Mouse (Mus musculus): ENCODE measurements around the gene Dusp9.

Dusp9 gene

DNA sequence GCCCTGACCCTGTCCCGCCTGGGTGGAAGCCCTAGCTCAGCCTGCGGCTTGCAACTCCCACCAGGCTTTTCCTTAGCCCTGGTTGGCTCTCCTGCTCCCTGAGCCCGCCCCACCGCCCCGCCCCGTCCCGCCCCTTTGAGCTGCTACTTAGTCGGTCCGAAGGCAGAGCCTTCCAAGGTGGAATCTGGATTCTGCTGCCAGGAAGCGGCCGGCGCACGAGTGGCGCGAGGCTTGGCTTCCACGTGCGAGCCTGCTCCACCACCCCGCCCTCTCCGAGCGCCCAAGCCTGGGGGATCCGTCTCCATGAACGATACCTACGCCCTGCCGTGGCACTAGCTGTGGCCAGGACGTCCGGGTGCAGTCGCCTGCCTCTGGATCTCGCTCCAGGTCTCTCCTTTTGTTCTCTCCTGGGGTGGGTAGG, at the start of gene Dusp9:
Gene Dusp9, plus strand, starts transcription at position 165 of the 421 bp plus-strand sequence.
- peak; percentile 65 for DNase-seq (ENCODE audit: low spot score)

DNA sequence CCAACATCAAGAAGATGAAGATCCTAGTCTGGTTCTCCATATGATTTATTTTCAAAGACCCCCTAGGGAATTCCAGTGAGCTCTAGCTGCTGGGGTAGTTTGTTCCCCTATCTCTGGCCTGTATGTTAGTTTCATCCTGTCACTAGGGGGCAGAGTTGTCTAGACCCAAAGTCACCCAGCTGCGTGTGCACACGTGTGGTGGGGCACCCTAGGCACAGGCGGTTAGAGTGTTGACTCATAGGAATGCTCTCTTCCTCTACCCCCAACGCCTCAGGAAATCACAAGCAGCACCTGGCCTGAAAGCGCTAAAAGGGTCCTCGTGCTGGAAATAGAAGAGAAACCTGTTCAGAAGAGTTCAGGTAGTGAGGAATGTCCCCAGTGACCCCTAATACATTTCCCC, 46.0 kb upstream of the Dusp9 start:
- no peak for DNase-seq (ENCODE audit: low spot score)

DNA sequence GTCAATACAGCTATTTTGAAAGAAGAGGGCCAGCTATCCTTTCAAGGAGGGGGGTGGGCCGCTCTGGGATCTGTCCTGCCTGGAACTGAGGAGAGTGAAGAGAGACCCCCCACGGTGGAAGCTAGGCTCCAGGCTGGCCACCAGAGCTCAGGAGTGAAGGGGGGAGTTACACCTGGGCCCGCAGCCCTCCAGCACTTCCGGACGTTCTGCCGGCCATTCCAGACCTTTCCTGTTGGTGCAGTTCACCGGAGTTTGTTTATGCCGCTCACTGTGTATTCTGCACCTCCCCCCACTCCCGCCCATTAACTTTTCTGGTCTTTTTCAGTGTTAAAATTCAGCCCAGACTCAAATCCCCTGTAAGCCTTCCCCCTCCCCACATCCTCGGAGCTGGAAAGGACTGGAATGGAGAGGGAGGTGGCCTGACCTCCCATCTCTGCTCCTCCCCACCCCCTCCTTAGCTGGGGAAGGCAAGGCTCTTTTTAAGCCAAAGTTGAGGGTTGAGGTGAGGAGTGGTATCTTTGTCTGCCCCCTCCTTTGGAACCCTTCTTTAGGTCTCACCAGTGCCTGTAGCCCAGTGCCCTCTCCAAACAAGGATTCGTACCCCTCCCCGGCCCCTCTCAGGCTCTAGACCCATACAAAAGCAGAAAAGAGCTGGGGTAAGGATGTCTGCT, 44.6 kb upstream of the Dusp9 start:
- no peak for DNase-seq (ENCODE audit: low spot score)

DNA sequence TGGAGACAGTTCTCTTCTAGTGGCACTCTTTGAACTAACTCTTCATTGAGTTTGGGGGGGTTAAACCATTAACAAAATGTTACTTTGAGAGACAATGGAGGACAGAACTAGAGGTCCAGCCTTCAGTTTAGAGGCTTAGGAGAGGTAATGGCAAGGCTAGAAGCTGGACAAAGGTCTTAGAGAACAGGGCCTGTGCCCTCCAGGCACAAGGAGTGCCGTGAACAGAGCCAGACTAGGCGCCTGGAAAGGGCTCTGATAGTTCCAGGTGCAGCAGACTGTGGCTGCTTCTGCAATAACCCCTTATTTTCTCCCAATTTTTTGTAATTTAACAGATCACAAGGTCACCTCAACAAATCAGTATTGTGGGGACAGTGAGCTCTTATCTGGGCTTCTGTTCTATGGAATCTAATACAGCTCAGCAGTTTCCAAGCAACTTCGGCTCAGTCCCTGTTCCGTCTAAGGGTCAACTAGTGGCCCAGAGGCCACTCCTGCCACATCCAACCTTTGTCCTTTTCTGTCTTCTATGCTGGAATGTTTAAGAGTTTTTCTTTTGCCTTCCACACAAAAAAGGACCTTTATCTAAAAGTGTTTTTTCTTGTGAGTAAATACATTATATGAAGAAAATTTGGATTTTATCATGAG, 43.8 kb upstream of the Dusp9 start:
- DNase-seq (ENCODE audit: low spot score): no peak

DNA sequence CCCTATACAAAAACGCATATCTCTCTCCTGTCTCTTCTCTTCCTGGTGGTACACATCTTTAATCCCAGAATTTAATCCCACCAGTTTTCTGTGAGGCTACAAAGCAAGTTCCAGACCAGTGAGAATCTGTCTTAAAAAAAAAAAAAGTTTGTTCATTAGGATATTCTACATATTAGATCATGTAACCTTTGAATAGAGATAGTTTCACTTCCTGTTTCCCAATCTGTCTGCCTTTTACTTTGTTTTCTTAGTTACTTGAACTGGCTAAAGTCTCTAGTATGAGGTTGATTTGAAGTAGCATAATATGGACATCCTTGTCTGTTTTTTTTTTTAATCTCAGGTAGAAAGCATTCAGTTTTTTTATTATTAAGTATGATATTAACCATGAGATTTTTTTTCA, 37.8 kb upstream of the Dusp9 start:
- DNase-seq (ENCODE audit: low spot score): no peak

DNA sequence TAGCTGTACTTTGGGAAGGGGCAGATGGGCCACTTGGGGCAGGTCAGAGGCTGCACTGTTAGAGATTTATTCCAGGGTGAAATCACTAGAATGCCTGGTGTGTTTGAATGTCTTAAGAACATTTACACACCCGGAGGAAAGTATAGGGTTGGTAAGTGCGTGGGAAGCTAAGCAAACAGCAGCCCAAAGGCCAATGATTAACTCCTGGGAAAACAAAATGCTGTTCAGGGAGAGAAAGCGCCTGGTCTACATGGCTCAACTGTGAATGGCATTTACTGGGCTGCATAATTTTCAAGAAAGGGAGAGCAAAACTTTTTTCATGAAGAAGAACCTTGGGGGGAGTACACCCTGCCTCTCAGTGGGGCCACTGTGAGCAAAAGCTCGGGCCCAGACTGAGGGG, 25.6 kb upstream of the Dusp9 start:
- DNase-seq (ENCODE audit: low spot score): no peak

DNA sequence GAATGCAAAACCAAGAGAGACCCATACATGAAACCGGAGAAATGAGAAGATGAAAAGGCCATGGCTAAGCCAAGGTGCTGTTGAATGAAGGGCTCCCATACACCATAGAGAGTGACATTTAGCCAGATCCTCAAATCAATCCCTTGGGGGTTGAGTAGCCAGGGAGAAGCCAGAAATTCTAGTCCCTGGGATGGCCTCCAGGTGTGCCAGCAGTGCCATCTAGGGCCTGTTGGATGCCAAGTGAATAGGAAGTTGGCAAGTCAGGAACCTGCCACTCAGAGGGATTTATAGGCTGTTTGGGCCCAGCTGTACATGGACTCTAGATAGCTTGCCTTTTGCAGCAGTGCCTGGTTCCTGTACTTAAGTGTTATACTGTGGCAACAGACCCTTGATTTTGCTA, 23.3 kb upstream of the Dusp9 start:
- no peak for DNase-seq (ENCODE audit: low spot score)

DNA sequence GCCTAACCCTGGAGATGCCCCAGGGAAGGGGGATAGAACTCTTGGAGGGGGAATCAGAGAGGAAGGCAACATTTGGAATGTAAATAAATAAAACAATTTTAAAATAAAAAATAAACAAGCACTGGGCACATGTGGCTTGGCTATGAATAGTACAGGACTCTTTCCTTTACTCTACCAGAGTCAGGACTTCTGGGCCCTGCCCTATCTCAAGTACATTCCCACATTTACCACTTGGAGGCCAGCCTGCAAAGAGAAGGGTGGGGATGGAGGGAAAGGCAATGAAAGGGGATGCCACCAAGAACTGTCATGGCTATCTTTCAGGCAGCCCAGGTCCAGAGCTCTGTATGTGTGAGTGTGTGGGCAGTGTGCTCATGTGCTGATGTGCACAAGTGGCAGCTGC, 19.8 kb upstream of the Dusp9 start:
- DNase-seq (ENCODE audit: low spot score): no peak

DNA sequence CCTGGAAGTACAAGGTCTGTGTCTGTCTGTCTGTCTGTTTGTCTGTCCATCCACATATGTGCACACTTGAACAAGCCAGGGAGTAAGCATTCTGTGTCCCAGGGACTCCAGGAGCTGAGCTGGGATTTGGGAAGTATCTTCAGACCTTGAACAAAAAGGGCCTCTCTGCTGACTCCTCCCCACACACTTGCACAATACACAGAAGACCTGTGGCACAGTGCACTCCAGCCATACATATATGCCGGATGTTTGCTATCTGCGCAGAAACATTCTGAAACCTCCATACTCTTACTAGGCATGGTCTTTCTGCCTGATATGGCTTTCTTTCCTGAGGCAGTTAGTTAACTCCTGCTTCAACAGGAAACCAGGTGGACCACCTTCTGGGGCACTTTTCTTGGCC, 19.3 kb upstream of the Dusp9 start:
- no peak for DNase-seq (ENCODE audit: low spot score)

DNA sequence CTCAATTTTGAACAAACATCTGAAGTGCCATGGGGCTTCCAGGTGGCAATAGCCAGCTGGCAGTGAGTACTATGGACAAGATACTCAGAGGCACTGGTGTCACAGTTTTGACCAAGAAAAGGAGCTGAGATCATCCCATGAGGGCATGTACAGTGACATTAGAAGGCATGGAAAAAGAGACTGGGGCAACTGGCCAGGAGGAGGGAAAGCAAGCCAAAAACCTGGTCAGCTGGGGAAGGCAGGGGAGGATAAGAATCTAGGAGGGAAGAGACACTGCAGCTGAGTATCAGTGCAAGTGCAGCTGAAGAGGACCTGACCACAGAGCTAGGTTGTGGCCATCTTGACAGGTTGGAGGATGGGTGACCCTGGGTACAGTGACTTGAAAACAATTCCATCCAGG, 12.2 kb upstream of the Dusp9 start:
- DNase-seq (ENCODE audit: low spot score): no peak

DNA sequence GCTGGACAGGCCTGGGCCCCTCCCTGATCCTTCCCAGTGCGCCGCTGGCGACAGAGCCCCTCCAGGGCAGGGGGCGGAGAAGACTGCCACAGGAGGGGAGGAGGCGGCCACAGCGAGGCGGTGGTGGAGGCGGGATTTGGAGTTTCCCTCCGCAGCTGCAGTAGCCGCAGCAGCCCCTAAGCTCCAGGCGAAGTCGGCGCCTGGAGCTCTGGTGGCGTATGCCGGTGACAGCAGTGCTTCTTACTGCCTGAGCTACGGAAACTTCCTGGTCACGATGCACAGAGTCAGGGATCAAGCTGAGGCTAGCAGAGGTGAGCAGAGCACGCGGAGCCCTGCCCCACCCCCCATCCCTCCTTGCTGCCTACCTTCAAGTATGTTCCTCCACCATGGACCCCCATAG, 3.8 kb upstream of the Dusp9 start:
- DNase-seq (ENCODE audit: low spot score): no peak

DNA sequence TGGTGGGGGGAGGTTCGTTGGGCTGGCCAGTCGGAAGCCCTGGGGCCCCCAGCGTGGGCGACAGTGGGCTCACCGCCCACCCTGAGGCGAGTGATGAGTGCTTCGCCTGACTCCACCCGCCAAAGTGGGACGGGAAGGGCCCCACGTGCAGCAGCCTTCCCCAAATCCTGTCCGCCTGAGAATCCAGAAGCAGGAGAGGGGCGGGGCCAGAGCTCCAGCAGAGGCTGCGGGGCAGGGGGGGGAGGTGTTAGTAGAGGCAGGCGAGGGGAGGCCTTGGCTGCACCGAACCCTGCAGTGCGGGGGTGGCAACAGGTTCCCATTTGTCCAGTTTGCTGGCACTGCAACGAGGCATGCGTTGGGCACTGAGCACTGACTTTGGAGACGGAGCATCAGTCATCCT, 1.8 kb upstream of the Dusp9 start:
- DNase-seq (ENCODE audit: low spot score): no peak

DNA sequence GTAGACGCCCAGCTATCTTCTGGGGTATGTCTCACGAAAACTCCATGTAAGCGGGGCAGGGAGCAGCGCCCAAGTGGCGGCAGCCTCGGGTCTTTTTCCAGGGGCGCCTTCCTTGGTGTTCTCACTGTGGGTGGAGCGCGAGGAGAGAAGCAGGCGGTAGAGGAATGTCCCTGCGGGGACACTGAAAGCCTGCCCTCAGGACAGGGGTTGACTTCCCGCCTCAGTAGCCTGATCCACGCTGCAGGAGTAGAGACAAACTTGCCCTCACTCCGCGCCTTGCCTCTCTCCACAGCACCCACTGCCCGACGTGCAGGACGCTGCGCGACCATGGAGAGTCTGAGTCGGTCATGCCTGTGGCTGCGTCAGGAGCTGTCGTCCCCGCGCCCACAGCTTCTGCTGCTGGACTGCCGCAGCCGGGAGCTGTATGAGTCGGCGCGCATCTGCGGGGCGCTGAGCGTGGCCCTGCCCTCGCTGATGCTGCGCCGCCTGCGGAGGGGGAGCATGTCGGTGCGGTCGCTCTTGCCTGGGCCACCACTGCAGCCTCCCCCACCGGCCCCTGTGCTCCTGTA, 766 bp downstream of the Dusp9 start:
- peak; percentile 19 for DNase-seq (ENCODE audit: low spot score)

DNA sequence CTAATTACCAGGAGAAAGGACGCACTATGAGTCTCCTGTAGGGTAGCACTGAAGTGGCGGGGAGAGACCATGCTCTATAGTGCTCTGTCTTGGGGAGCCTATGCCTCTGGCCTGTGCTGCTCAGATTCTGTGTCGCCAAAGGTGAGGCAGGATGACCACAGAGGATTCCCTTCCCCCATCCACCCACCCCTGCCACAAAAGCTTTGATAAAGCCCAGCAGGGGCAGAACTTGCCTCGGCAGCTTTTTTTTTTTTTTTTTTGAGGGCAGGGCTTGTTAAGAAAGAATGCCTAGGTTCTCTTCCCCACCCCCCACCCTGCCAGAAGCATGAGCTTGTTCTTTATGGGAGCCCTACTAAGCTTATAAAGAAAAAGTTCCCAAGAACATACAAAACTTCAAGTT, 5.9 kb downstream of the Dusp9 start:
- no peak for DNase-seq (ENCODE audit: low spot score)

DNA sequence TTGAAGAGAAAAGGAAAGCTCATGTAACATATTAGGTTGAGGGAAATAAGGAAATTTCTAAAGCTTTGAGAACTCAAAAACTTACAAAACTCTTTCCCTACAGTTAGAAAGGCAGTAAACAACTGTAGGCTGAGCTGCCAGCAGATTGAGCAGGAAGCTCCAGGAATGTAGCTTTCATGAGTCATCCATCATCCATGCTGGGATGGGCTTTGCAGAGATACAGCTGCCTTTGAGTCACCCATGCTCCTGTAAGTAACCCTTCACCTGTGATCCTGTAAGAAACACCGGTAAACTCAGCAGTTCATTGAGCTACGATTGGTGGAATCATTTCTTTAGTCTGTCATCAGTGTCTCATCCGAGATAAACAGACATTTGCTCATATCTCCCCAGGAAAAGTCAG, 11.7 kb downstream of the Dusp9 start:
- no peak for DNase-seq (ENCODE audit: low spot score)

DNA sequence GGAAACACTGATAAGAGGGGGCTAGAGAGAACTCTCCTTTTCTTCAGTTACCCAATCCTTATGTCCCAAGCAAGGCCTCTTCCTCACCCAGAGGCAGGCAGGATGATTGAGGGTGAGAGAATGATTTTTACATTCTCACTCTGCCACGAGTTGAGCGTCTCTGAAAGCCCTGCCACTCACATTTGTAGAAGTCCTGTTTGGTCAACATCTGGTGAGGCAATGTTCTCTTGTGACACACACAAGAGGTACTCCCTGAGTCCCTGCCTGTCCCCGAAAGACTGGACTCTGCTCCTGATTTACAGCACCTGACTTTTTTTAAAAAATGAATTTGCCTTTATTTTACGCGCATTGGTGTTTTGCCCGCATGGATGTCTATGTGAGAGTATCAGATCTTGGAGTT, 14.2 kb downstream of the Dusp9 start:
- no peak for DNase-seq (ENCODE audit: low spot score)

DNA sequence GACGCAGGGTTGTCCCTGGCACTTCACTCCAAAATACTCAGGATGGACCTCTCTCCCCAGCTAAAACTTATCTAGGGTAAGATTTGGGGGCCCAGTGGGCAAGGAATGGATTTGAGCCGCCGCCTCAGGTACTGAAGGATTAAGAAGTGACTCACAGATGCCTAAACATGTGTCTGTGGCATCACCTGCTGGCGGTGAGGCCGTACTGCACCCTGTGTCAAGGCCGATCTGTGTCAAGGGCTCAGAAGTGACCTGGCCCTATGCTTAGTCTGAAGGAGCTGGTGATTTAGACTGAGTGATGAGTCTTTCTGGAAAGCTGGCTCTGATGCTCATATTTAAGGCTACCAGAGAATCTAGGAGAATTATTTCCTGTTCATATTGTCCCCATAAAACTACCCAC, 15.0 kb downstream of the Dusp9 start:
- DNase-seq (ENCODE audit: low spot score): peak; percentile 31

DNA sequence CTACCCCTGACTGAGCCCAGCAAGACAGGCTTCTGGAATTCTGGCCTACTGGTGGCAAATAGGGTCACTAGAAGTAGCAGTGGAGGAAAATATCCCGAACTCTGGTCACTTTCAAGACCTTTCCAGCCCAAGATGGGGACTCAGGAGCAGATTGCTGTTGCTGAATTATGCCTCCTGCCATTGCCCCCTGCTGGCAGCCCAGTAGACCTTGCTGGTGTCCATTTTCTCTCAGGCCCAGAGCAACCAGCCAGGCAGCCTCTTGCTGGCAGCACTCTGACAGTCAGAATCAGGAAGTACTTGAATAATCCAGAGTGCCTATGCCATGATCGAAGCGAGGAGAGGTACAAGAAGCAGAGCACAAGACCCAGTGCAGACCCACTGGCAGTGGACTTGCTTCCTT, 16.3 kb downstream of the Dusp9 start:
- no peak for DNase-seq (ENCODE audit: low spot score)

DNA sequence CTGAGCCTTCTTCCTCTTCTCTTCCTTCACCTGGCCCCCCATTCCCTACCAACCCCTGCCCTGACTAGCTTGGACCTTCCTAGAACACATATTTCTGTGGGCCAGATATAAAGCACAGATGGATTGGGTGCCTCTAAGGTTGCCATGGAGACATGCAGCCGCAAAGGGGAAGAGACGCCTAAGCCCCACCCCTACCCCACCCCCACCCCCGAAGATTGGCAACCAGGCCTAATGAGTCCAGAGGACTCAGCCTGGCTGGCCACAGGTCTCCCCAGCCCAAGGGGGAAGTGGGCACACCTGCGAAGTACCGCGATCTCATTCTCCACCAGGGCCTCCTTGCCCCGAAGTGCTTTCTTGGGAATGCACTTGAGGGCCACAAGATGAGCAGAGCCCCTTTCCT, 19.2 kb downstream of the Dusp9 start:
- DNase-seq (ENCODE audit: low spot score): no peak

DNA sequence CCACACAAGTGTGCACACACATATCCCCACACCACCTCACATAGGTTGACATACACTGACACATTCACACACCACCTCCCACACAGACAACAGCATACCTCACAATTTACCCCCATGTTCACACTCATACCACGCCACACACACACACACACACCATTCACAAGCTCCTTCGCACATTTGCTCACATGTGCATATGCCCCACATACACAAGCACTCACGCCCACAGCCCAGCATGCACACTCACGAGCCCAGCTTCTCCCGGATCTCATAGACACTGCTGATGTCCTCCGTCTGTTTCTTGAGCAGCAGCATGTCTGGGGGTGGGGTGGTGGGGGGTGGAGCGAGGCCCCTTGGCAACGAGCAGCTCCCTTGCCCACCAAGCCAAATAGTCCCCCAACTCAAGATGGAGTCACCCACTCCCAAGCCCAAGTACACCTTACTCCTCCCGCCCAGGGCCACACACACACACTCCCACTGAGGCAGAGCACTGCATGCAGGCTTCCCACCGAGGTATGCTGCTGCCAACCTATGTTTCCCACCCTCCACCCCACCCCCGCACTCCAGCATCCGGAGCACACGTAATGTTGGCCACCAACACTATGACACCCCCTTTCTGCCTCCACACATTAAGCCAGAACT, 19.8 kb downstream of the Dusp9 start:
- no peak for DNase-seq (ENCODE audit: low spot score)

DNA sequence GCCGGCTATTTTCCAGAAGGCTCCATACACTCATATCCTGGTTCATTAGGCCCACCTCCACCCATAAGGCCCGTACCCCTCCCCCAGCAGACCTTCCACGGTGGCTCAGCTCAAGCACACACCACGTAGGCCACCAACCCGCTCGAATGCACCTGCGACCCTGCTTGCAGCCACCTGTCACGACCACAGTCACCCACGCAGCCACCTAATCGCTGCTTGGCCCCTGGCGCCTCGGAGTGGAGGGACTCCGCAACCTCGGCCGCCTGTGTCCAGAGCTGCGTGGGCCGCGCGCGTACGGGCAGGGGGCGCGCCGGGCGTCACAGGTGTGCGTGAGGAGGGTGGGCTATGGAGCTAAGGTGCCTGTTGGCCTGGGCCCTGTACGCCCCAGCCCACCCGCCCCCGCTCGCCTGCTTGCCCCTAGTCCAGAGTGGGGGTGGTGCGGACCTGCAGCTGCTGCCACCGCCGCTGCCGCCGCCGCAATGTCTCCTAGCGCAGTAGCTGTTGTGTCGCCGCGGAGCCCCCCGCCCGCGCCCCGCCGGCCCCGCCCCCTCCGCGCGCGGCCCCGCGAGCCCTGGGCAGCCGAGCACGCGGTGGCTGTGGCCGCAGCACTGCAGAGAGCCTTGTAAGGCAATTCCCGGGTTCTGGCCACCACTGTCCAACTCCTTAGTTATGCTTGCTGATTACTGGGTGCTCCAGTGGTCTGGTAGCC, 20.5 kb downstream of the Dusp9 start, which contains the start of gene Pnck:
Gene Pnck, minus strand, starts transcription at position 543 of the 709 bp plus-strand sequence.
- no peak for DNase-seq (ENCODE audit: low spot score)

DNA sequence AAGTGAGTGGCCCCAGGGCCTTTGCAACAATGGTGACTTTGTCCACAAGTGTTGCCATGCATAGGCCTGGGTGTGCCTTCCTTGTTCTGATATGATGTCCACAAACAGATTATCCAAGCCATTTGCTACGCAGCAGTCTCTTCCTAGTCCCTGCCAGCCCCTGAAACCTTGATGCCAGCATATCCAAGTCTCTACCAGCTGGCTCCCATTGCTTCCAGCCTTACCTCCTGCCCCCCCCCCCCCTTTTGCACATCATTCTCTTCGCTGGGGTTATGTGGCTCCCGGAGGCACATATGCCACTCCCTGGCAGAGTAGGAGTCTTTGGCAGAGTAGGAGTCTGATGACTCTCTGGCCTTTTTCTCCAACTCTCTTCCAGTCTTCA, 21.1 kb downstream of the Dusp9 start:
- no peak for DNase-seq (ENCODE audit: low spot score)

DNA sequence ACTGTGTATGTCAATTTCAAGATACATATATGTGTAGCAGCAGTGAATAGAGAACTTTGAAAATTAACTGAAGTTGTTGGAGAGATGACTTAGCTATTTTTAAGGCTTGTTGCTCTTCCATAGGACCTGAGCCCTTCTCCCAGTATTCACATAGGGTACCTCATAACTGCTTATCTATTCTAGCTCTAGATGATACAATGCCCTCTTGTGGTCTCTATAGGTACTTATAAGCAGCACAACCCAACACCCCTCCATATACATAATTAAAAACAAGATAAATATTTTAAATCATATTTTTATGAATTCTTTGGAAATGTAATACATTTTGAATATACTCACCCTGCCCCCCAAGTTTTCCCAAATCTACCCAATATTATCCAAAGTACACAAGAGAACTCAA, 23.9 kb downstream of the Dusp9 start:
- DNase-seq (ENCODE audit: low spot score): no peak

Data from testis, postnatal 14 days (tissue).